Mouse (Mus musculus): Measurements from ENCODE around the gene Slc27a4. TPM values are rescaled to one million over a fixed set of nuclear protein-coding genes. Genes with fewer than 3 reads are reported as not detected.

Slc27a4 gene
- polyA plus RNA-seq (2015; fragmentation: Nextera tagmentation; extraction: Ambion mirVana) = 19.6 and 20.0 TPM in 2 replicates

DNA sequence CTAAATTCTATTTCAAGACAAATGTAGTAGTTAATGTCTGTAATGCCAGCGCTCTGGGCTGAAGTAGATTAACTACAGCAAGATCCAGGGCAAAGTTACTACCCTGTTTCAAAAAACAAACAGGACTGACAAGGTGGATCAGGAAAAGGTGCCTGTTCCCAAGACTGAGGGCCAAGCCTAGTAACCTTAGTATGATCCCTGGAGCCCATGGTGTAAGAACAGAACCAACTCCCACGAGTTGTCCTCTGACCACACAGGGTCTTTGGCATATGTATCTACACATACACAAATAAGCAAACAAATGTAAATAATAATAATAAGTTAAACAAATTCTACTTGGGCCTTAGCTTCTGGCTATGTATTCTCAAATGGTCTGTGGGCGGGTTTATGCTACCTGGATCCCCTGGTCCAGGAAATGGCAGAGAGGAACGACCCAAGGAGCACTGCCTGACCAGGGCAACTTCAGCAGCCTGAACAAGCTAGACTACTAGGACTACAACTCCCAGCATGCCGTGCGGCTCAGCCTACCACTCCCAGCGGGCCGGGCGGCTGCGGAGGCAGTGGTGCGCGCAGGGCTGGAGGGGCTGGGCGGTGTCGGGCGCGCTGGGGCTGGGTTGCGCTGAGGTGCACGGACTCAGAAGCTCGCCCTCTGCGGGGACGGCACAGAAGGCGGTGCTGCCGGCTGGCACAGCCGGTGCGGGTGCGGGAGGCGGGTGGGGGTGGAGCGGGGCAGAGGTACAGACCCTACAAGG is at the start of gene Slc27a4:
Gene Slc27a4, plus strand, starts transcription at position 560 of the 752 bp plus-strand sequence.

DNA sequence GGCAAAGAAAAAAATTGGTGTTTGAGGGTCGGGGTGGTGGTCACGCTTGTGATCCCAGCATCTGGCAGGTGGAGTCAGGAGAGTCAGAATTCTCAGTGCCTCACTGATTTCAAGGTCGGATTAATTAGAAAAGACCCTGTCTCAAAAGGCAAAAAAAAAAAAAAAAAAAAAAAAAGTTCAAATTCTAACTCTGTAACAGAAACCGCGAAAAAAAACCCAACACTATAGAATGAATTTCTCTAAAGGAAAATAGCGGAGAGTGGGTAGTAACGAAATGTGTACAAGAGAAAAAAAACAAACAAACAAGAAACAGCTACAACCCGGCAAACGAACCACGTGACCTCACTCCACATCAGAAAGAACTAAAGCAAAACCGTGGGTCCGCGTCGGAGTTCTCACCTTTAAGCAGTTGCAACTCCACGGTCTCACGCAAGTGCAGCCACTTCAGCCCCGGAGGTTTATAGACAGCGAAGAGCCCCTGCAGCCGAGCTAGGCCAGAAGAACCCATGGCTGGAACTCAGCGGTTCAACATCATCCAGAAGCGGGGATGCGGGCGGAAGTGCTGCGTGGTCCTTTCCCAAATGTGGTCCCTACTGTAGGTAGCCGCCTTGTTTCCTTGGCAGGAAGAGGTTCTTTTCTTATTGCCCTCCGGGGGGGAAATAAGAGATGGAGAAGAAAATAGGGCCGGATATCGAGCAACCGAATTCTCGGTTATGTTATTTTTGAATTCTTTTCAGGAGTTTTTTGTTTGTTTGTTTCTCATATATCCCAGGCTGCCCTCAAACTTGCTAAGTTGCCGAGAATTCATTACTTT is 15.1 kb upstream of the Slc27a4 start, which contains the start of gene Coq4:
Gene Coq4, plus strand, starts transcription at position 390 of the 814 bp plus-strand sequence.

DNA sequence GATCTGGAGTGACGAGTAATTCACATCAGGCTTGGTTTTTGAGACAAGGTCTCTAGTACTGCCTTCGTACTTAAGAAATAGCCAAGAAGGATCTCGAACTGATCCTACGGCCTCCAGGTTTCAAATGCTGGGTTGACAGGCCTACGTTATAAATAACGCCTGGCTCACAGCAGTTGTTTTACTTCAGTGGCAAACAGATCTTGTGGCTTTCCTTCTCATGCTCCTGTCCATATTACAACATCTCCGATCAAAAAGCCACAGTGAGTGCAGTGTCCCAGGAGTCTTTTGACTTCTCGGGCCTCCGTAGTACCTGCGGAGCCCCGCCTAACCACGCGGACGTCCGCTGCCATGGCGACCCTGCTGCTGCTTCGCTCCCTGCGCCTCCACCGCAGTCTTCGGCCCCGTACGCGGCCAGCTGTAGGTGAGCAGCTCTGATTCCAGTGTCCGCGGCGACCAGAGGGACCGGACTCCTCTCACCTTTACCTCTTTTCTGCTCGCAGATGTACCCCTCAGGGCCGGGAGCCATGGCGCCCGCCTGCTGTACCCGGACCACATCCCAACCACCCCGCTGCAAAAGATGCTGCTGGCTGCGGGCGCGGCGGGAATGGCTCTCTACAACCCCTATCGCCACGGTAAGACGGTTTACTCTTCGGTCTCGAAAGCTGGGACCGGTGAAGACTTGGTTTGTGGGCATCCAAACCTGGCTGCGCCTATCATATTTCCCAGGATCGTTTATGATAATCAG is 14.3 kb upstream of the Slc27a4 start, which contains the start of gene Trub2:
Gene Trub2, minus strand, starts transcription at position 566 of the 745 bp plus-strand sequence.

DNA sequence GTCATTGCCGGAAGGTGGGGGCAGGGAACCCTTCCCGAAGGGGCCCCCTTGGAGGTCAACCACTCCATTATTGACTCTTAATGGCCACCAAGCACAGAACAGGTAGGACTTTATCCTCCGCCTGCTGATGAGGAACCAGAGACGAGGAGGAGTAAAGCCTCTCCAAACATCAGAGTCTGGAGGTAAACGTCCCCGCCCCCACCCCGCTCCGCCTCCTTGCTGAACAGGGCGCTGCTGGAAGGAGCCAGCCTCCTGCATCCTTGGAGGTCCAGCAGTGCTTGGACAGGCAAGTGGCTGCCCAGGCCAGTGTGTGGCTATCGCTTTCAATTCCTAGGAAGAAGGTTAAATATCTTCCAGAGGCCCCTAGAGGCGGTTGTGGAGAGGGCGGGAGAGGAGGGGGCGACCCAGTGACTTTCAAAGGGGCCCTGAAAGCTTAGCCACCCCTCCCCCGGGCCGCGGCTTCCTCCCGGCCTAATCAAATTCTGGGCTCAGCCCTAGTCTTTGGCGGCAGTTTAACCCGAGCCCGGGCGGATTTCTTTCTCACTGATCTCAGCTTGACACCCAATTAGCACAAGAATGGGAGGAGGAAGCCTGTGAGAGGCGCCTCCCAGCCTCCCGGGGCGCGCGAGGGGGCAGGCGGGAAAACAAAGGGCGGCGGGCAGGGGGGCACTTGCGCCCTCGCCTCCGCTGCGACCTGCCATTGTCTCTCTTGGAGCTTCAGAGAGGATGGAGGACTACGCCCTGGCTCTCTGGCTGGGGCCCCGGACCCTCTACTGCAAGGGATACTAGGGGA is 17.8 kb downstream of the Slc27a4 start, which contains the start of gene Urm1:
Gene Urm1, plus strand, starts transcription at position 51 of the 793 bp plus-strand sequence.

Small RNA genes lying within 50 kb of the gene (microRNA-seq; reads per million reads assigned to microRNA genes)
- gene Mir219a-2 = not detected
- gene Mir219b = not detected

Other genes with a start within 250 kb of the Slc27a4 start
- 8.1 and 10.1 TPM in 2 replicates for gene Rapgef1, start 182.9 kb upstream of the Slc27a4 start, polyA plus RNA-seq (2015; fragmentation: Nextera tagmentation; extraction: Ambion mirVana)
- not detected in 2 replicates for gene Gm13420, start 50.9 kb upstream of the Slc27a4 start, polyA plus RNA-seq (2015; fragmentation: Nextera tagmentation; extraction: Ambion mirVana)
- not detected in 2 replicates for gene Gm13547, start 43.3 kb upstream of the Slc27a4 start, polyA plus RNA-seq (2015; fragmentation: Nextera tagmentation; extraction: Ambion mirVana)
- 16.8 TPM in 2 replicates for gene Coq4, start 15.1 kb upstream of the Slc27a4 start, polyA plus RNA-seq (2015; fragmentation: Nextera tagmentation; extraction: Ambion mirVana)
- 18.2 and 18.9 TPM in 2 replicates for gene Trub2, start 14.1 kb upstream of the Slc27a4 start, polyA plus RNA-seq (2015; fragmentation: Nextera tagmentation; extraction: Ambion mirVana)
- gene Urm1, start 17.4 kb downstream of the Slc27a4 start, polyA plus RNA-seq (2015; fragmentation: Nextera tagmentation; extraction: Ambion mirVana) = 16.7 and 17.5 TPM in 2 replicates
- gene Cercam, start 66.5 kb downstream of the Slc27a4 start, polyA plus RNA-seq (2015; fragmentation: Nextera tagmentation; extraction: Ambion mirVana) = 55.6 and 68.8 TPM in 2 replicates
- 24.4 and 29.1 TPM in 2 replicates for gene Odf2, start 86.6 kb downstream of the Slc27a4 start, polyA plus RNA-seq (2015; fragmentation: Nextera tagmentation; extraction: Ambion mirVana)
- 25.6 and 26.7 TPM in 2 replicates for gene Gle1, start 132.8 kb downstream of the Slc27a4 start, polyA plus RNA-seq (2015; fragmentation: Nextera tagmentation; extraction: Ambion mirVana)
- gene Sptan1, start 162.9 kb downstream of the Slc27a4 start, polyA plus RNA-seq (2015; fragmentation: Nextera tagmentation; extraction: Ambion mirVana) = 71.0 and 86.1 TPM in 2 replicates
- 13.7 and 13.8 TPM in 2 replicates for gene Wdr34, start 246.2 kb downstream of the Slc27a4 start, polyA plus RNA-seq (2015; fragmentation: Nextera tagmentation; extraction: Ambion mirVana)